Mouse (Mus musculus) midbrain, postnatal 0 days (tissue): ENCODE data around the gene Cfap54. TPM values are rescaled to one million over a fixed set of nuclear protein-coding genes. Genes with fewer than 3 reads are reported as not detected.

Experiments
- ATAC-seq: fragments of 200-750 bp; cut with Nextera tagmentation; 2 replicates; pipeline ENCODE4 v1.8.0; 2017; ENCODE audit warnings: moderate number of reproducible peaks, mild to moderate bottlenecking, moderate TSS enrichment, moderate library complexity; ENCODE audit not compliant: low FRiP score
- DNase-seq: peaks from one replicate; pipeline ENCODE4 v3.0.0-alpha.2; 2015; ENCODE audit warnings: low spot score
- H3K27ac ChIP-seq: fragments of 300-500 bp; sonication (generic); 2 replicates; pipeline ENCODE4 v1.5.1; 2014; ENCODE audit warnings: low read depth, mild to moderate bottlenecking, low read length, mixed read lengths
- H3K27me3 ChIP-seq: fragments of 300-500 bp; sonication (generic); 2 replicates; pipeline ENCODE4 v1.6.1; 2014; ENCODE audit warnings: low read length, control low read depth, mixed read lengths; ENCODE audit not compliant: insufficient read depth
- H3K36me3 ChIP-seq: fragments of 300-500 bp; sonication (generic); 2 replicates; pipeline ENCODE4 v1.6.1; 2014; ENCODE audit warnings: low read length, control low read depth, mixed read lengths; ENCODE audit not compliant: insufficient read depth
- H3K4me1 ChIP-seq: fragments of 300-500 bp; sonication (generic); 2 replicates; pipeline ENCODE4 v1.6.1; 2014; ENCODE audit warnings: mild to moderate bottlenecking, control low read depth, antibody characterized with exemption, low read length, mixed read lengths; ENCODE audit not compliant: insufficient read depth
- H3K4me2 ChIP-seq: fragments of 300-500 bp; sonication (generic); 2 replicates; pipeline ENCODE4 v1.6.1; 2014; ENCODE audit warnings: low read depth, mild to moderate bottlenecking, low read length, mixed read lengths; ENCODE audit not compliant: poor library complexity, severe bottlenecking
- H3K4me3 ChIP-seq: fragments of 300-500 bp; sonication (generic); 2 replicates; pipeline ENCODE4 v1.5.1; 2014; ENCODE audit warnings: low read depth, mild to moderate bottlenecking, low read length, moderate library complexity
- H3K9ac ChIP-seq: fragments of 300-500 bp; sonication (generic); replicated peaks from 2 replicates; pipeline ENCODE4 v1.6.1; 2014; ENCODE audit warnings: mild to moderate bottlenecking, low read length, moderate library complexity, mixed read lengths; ENCODE audit not compliant: poor library complexity, severe bottlenecking
- H3K9me3 ChIP-seq: fragments of 300-500 bp; sonication (generic); 2 replicates; pipeline ENCODE4 v1.6.1; 2016; ENCODE audit warnings: low read length, control low read depth
- CTCF ChIP-seq: IDR thresholded peaks from 2 replicates; pipeline ENCODE4 v1.5.1; 2016; ENCODE audit warnings: antibody characterized with exemption, mild to moderate bottlenecking
- whole genome bisulfite sequencing: fragments of 180-500 bp; shearing (Covaris S2); extraction: QIAGEN DNeasy Blood & Tissue Kit; methylation state at CpG from one replicate; pipeline ENCODE4 v1.1.7; 2014; 5-methylcytosine and 5-hydroxymethylcytosine counted together
- polyA plus RNA-seq: library from polyadenylated mRNA; unstranded; fragments of >200 nt; fragmentation: Nextera tagmentation; extraction: Ambion mirVana; gene quantifications from 2 replicates; pipeline ENCODE4 v1.2.1, GENCODE M21; 2015
- total RNA-seq: library from RNA; depleted of rRNA; stranded (reverse); fragments of >200 nt; gene quantifications from 2 replicates; pipeline ENCODE4 v1.2.3, GENCODE M21; 2014

The Cfap54 gene
- total and polyA plus RNA-seq, 2 experiments from 2014 or later: 4.2 to 4.9 TPM

- no peak overlapping the region for H3K4me3 ChIP-seq
- H3K9me3 ChIP-seq: no peaks in the 10 kb centered on the region
- H3K27me3 ChIP-seq: no peaks in the 10 kb centered on the region
- no peak overlapping the region for H3K9ac ChIP-seq
- no peak overlapping the region for H3K4me2 ChIP-seq
- no peak overlapping the region for H3K27ac ChIP-seq
- no peak for TF ChIP-seq CTCF
- ATAC-seq (no peak), DNase-seq (no peak)
- WGBS: 40% methylated on average over 5 of the region's 5 CpGs
- no peaks in the 10 kb centered on the region for H3K4me1 ChIP-seq
- no peaks in the 10 kb centered on the region for H3K36me3 ChIP-seq
Measured at GRCm38 (mm10) chr10:92934506-92934905, 146.9 kb downstream of the Cfap54 start.

- H3K4me2 ChIP-seq: no peak overlapping the region
- no peaks in the 10 kb centered on the region for H3K9me3 ChIP-seq
- no peak overlapping the region for H3K27ac ChIP-seq
- H3K36me3 ChIP-seq: no peaks in the 10 kb centered on the region
- WGBS: 84% methylated on average over 6 of the region's 6 CpGs
- no peaks in the 10 kb centered on the region for H3K27me3 ChIP-seq
- no peaks in the 10 kb centered on the region for H3K4me1 ChIP-seq
- no peak overlapping the region for H3K4me3 ChIP-seq
- TF ChIP-seq CTCF: no peak
- no peak overlapping the region for H3K9ac ChIP-seq
- ATAC-seq (no peak), DNase-seq (no peak)
Measured at GRCm38 (mm10) chr10:92933616-92934015, 147.8 kb downstream of the Cfap54 start.

- no peak for TF ChIP-seq CTCF
- Histone ChIP-seq H3K9ac (no peak overlapping the region), H3K27me3 (no peaks in the 10 kb centered on the region), H3K4me1 (no peaks in the 10 kb centered on the region), H3K9me3 (no peaks in the 10 kb centered on the region), H3K27ac (no peak overlapping the region), H3K4me2 (no peak overlapping the region), H3K36me3 (no peaks in the 10 kb centered on the region), H3K4me3 (no peak overlapping the region)
- ATAC-seq (no peak), DNase-seq (no peak)
- 91% methylated on average over 12 of the region's 12 CpGs for WGBS
Measured at GRCm38 (mm10) chr10:92932464-92932863, 149.0 kb downstream of the Cfap54 start.

- 67% methylated on average over 1 of the region's 1 CpGs for WGBS
Measured at GRCm38 (mm10) chr10:92930036-92930435, 151.4 kb downstream of the Cfap54 start.

GRCm38 (mm10) chr10:92928256-92928655 lies 153.2 kb downstream of the Cfap54 start:
- Histone ChIP-seq H3K27me3 (no peaks in the 10 kb centered on the region), H3K27ac (no peak overlapping the region), H3K4me3 (no peak overlapping the region), H3K9me3 (no peaks in the 10 kb centered on the region), H3K4me2 (no peak overlapping the region), H3K4me1 (no peaks in the 10 kb centered on the region), H3K36me3 (no peaks in the 10 kb centered on the region), H3K9ac (no peak overlapping the region)
- no peak for ATAC-seq
- DNase-seq: no peak
- 87% methylated on average over 3 of the region's 3 CpGs for WGBS
- no peak for TF ChIP-seq CTCF

More at GRCm38 (mm10) chr10:92930036-92930435, 151.4 kb downstream of the Cfap54 start:
- Histone ChIP-seq H3K36me3 (no peaks in the 10 kb centered on the region), H3K4me2 (no peak overlapping the region), H3K9me3 (no peaks in the 10 kb centered on the region), H3K27ac (no peak overlapping the region), H3K4me3 (no peak overlapping the region), H3K9ac (no peak overlapping the region), H3K4me1 (no peaks in the 10 kb centered on the region), H3K27me3 (no peaks in the 10 kb centered on the region)
- ATAC-seq: no peak
- no peak for TF ChIP-seq CTCF
- DNase-seq: no peak

- ATAC-seq (no peak), DNase-seq (no peak)
- H3K27me3 ChIP-seq: no peaks in the 10 kb centered on the region
- H3K27ac ChIP-seq: no peak overlapping the region
- H3K4me2 ChIP-seq: no peak overlapping the region
- no peaks in the 10 kb centered on the region for H3K9me3 ChIP-seq
- H3K4me3 ChIP-seq: no peak overlapping the region
- H3K4me1 ChIP-seq: no peaks in the 10 kb centered on the region
- H3K9ac ChIP-seq: no peak overlapping the region
- TF ChIP-seq CTCF: no peak
- H3K36me3 ChIP-seq: no peaks in the 10 kb centered on the region
- 88% methylated on average over 1 of the region's 1 CpGs for WGBS
Measured at GRCm38 (mm10) chr10:92918551-92918950, 162.9 kb downstream of the Cfap54 start.
